In genomic region chr1:162295443-162295842, GRCm38 (mm10) we compare ENCODE assay signal across 12 mouse cellular contexts.
DNase-seq lines count a peak whose midpoint lies in the region; ATAC-seq and TF ChIP-seq lines count a peak whose summit lies in the region.
"Had no signal": no experiment of that assay in that cellular context is flagged by ENCODE, and none has a peak within 500 bp of the region (broad histone marks: within the 10 kb centered on the region; RNA-seq: fewer than 3 reads in every experiment).

No protein-coding gene starts in this region.

- TF ChIP-seq CTCF in intestine, postnatal 0 days (IDR thresholded peaks at IDR 0.05; ENCODE audit: low read depth), result no peak

- H3K9me3 ChIP-seq in intestine, embryonic 14.5 days (ENCODE audit: control insufficient read depth, low read length), result no peaks in the 10 kb centered on the region
- H3K9me3 ChIP-seq in intestine, postnatal 0 days (ENCODE audit: control insufficient read depth), result no peaks in the 10 kb centered on the region
- no peaks in the 10 kb centered on the region for H3K9me3 ChIP-seq in embryonic facial prominence, embryonic 15.5 days (replicated peaks)
- H3K9me3 ChIP-seq in midbrain, embryonic 11.5 days (ENCODE audit: control insufficient read depth, low read length), result no peaks in the 10 kb centered on the region
- H3K9me3 ChIP-seq in midbrain, embryonic 13.5 days, result no peaks in the 10 kb centered on the region
- H3K9me3 ChIP-seq: G1E had no signal

- H3K4me1 ChIP-seq in intestine, embryonic 14.5 days (replicated peaks; ENCODE audit: control insufficient read depth, insufficient read depth, low read length), result peaks cover 4% of the 10 kb centered on the region; the same call in 1 of the 2 replicates
- H3K4me1 ChIP-seq in intestine, postnatal 0 days (replicated peaks; ENCODE audit: control insufficient read depth, insufficient read depth, low read length), result no peaks in the 10 kb centered on the region
- H3K4me1 ChIP-seq in embryonic facial prominence, embryonic 15.5 days, result peaks cover 27% of the 10 kb centered on the region
- H3K4me1 ChIP-seq in midbrain, embryonic 11.5 days (ENCODE audit: control insufficient read depth, insufficient read depth, low read length), result no peaks in the 10 kb centered on the region
- no peaks in the 10 kb centered on the region for H3K4me1 ChIP-seq in midbrain, embryonic 13.5 days (replicated peaks)

- no peak overlapping the region for H3K4me2 ChIP-seq in intestine, embryonic 14.5 days (ENCODE audit: low read length)
- no peak overlapping the region for H3K4me2 ChIP-seq in intestine, postnatal 0 days (replicated peaks; ENCODE audit: low read depth)
- H3K4me2 ChIP-seq in embryonic facial prominence, embryonic 15.5 days (replicated peaks), result no peak overlapping the region
- no peak overlapping the region for H3K4me2 ChIP-seq in midbrain, embryonic 11.5 days
- H3K4me2 ChIP-seq in midbrain, embryonic 13.5 days (replicated peaks), result no peak overlapping the region

- WGBS in intestine, embryonic 14.5 days, result 57% methylated on average over 5 of the region's 5 CpGs
- 68% methylated on average over 5 of the region's 5 CpGs for WGBS in intestine, postnatal 0 days
- 46% methylated on average over 5 of the region's 5 CpGs for WGBS in embryonic facial prominence, embryonic 15.5 days
- 80% methylated on average over 5 of the region's 5 CpGs for WGBS in midbrain, embryonic 11.5 days
- 83% methylated on average over 5 of the region's 5 CpGs for WGBS in midbrain, embryonic 13.5 days

- peak overlapping the region; percentile 40; the same call in 1 of the 2 replicates for H3K27ac ChIP-seq in intestine, embryonic 14.5 days (ENCODE audit: low read depth)
- H3K27ac ChIP-seq in intestine, postnatal 0 days (ENCODE audit: low read depth, low read length), result no peak overlapping the region
- peak overlapping the region; percentile 76; the same call in 1 of the 2 replicates for H3K27ac ChIP-seq in embryonic facial prominence, embryonic 15.5 days (replicated peaks)
- H3K27ac ChIP-seq in midbrain, embryonic 11.5 days (ENCODE audit: low read depth, low read length), result no peak overlapping the region
- H3K27ac ChIP-seq in midbrain, embryonic 13.5 days, result no peak overlapping the region

- ATAC-seq in intestine, embryonic 14.5 days (replicated peaks; ENCODE audit: low FRiP score, low TSS enrichment, low read depth), result no peak
- ATAC-seq in intestine, postnatal 0 days, result no peak
- ATAC-seq in CD4-positive, CD25-positive, alpha-beta regulatory T cell, adult 4 months, result peak; percentile 94
- no peak for ATAC-seq in embryonic facial prominence, embryonic 15.5 days (ENCODE audit: insufficient number of reproducible peaks, low FRiP score, low TSS enrichment, low read depth)
- no peak for ATAC-seq in midbrain, embryonic 11.5 days (ENCODE audit: low FRiP score)
- ATAC-seq in midbrain, embryonic 13.5 days, result no peak

- DNase-seq in intestine, embryonic 14.5 days (ENCODE audit: low spot score), result no peak
- DNase-seq in naive thymus-derived CD4-positive, alpha-beta T cell, adult 2 months (ENCODE audit: low read depth), result peak; percentile 62
- no peak for DNase-seq in testis, postnatal 14 days (ENCODE audit: low spot score)
- no peak for DNase-seq in midbrain, embryonic 11.5 days (ENCODE audit: low spot score, missing footprints)
- DNase-seq: embryo, embryonic 11 days; gastrocnemius, adult 2 months; layer of hippocampus, adult 9-11 months had no signal

- no peak overlapping the region for H3K4me3 ChIP-seq in intestine, embryonic 14.5 days (ENCODE audit: low read depth, low read length)
- no peak overlapping the region for H3K4me3 ChIP-seq in intestine, postnatal 0 days (ENCODE audit: low read depth, low read length)
- no peak overlapping the region for H3K4me3 ChIP-seq in embryonic facial prominence, embryonic 15.5 days (replicated peaks)
- H3K4me3 ChIP-seq in midbrain, embryonic 11.5 days (ENCODE audit: low read depth, low read length), result no peak overlapping the region
- no peak overlapping the region for H3K4me3 ChIP-seq in midbrain, embryonic 13.5 days (replicated peaks)
- H3K4me3 ChIP-seq: gastrocnemius, adult 2 months had no signal

- H3K9ac ChIP-seq in intestine, embryonic 14.5 days (ENCODE audit: low read length), result no peak overlapping the region
- no peak overlapping the region for H3K9ac ChIP-seq in intestine, postnatal 0 days (ENCODE audit: low read depth, low read length)
- no peak overlapping the region for H3K9ac ChIP-seq in embryonic facial prominence, embryonic 15.5 days
- no peak overlapping the region for H3K9ac ChIP-seq in midbrain, embryonic 11.5 days (ENCODE audit: low read length)
- no peak overlapping the region for H3K9ac ChIP-seq in midbrain, embryonic 13.5 days (replicated peaks)

- H3K27me3 ChIP-seq in intestine, embryonic 14.5 days (replicated peaks; ENCODE audit: control insufficient read depth, insufficient read depth, low read length), result no peaks in the 10 kb centered on the region
- no peaks in the 10 kb centered on the region for H3K27me3 ChIP-seq in intestine, postnatal 0 days (replicated peaks; ENCODE audit: control insufficient read depth, insufficient read depth, low read length)
- H3K27me3 ChIP-seq in embryonic facial prominence, embryonic 15.5 days, result no peaks in the 10 kb centered on the region
- no peaks in the 10 kb centered on the region for H3K27me3 ChIP-seq in midbrain, embryonic 11.5 days (ENCODE audit: control insufficient read depth, insufficient read depth, low read length)
- no peaks in the 10 kb centered on the region for H3K27me3 ChIP-seq in midbrain, embryonic 13.5 days

- no peaks in the 10 kb centered on the region for H3K36me3 ChIP-seq in intestine, embryonic 14.5 days (ENCODE audit: control insufficient read depth, insufficient read depth, low read length)
- no peaks in the 10 kb centered on the region for H3K36me3 ChIP-seq in intestine, postnatal 0 days (ENCODE audit: control insufficient read depth, insufficient read depth)
- no peaks in the 10 kb centered on the region for H3K36me3 ChIP-seq in embryonic facial prominence, embryonic 15.5 days
- no peaks in the 10 kb centered on the region for H3K36me3 ChIP-seq in midbrain, embryonic 11.5 days (ENCODE audit: control insufficient read depth, insufficient read depth, low read length)
- H3K36me3 ChIP-seq in midbrain, embryonic 13.5 days, result no peaks in the 10 kb centered on the region
- H3K36me3 ChIP-seq: G1E had no signal

Comparison
In these comparisons a context has a peak if more than half of its experiments do, and no peak if none do; other contexts are left out.
1. H3K27ac ChIP-seq: peak in intestine, embryonic 14.5 days (single experiment) and embryonic facial prominence, embryonic 15.5 days (single experiment); none in intestine, postnatal 0 days (single experiment), midbrain, embryonic 11.5 days (single experiment) and midbrain, embryonic 13.5 days (single experiment).